Mouse (Mus musculus) heart, embryonic 13.5 days (tissue): Measurements from ENCODE around the gene Armc10. TPM values are rescaled to one million over a fixed set of nuclear protein-coding genes. Genes with fewer than 3 reads are reported as not detected.

ENCODE experiments used
- ATAC-seq: fragments of 200-750 bp; cut with Nextera tagmentation; 2 replicates; pipeline ENCODE4 v1.8.0; 2017; ENCODE audit warnings: moderate TSS enrichment; ENCODE audit not compliant: insufficient number of reproducible peaks, low FRiP score, low TSS enrichment; ENCODE audit errors: extremely low read depth
- H3K27ac ChIP-seq: fragments of 300-500 bp; sonication (generic); replicated peaks from 2 replicates; pipeline ENCODE4 v1.5.1; 2015; ENCODE audit warnings: moderate library complexity, mild to moderate bottlenecking, inconsistent platforms
- H3K27me3 ChIP-seq: fragments of 300-500 bp; sonication (generic); replicated peaks from 2 replicates; pipeline ENCODE4 v1.6.1; 2015; ENCODE audit warnings: mild to moderate bottlenecking, inconsistent platforms
- H3K36me3 ChIP-seq: fragments of 300-500 bp; sonication (generic); 2 replicates; pipeline ENCODE4 v1.6.1; 2015; ENCODE audit warnings: mild to moderate bottlenecking, inconsistent platforms
- H3K4me1 ChIP-seq: fragments of 300-500 bp; sonication (generic); 2 replicates; pipeline ENCODE4 v1.6.1; 2015; ENCODE audit warnings: inconsistent platforms
- H3K4me2 ChIP-seq: fragments of 300-500 bp; sonication (generic); 2 replicates; pipeline ENCODE4 v1.6.1; 2015; ENCODE audit warnings: inconsistent platforms, mild to moderate bottlenecking, moderate library complexity
- H3K4me3 ChIP-seq: fragments of 300-500 bp; sonication (generic); 2 replicates; pipeline ENCODE4 v1.5.1; 2015; ENCODE audit warnings: moderate library complexity, mild to moderate bottlenecking, inconsistent platforms
- H3K9ac ChIP-seq: fragments of 300-500 bp; sonication (generic); 2 replicates; pipeline ENCODE4 v1.6.1; 2015; ENCODE audit warnings: inconsistent platforms, mild to moderate bottlenecking, moderate library complexity
- H3K9me3 ChIP-seq: fragments of 300-500 bp; sonication (generic); 2 replicates; pipeline ENCODE4 v1.6.1; 2016; ENCODE audit warnings: inconsistent platforms
- WGBS: fragments of 180-500 bp; shearing (Covaris S2); methylation state at CpG from one replicate; pipeline ENCODE4 v1.1.7; 2015; ENCODE audit warnings: mixed read lengths; 5-methylcytosine and 5-hydroxymethylcytosine counted together
- polyA plus RNA-seq: library from polyadenylated mRNA; unstranded; fragments of >200 nt; fragmentation: Nextera tagmentation; extraction: Ambion mirVana; gene quantifications from 2 replicates; pipeline ENCODE4 v1.2.1, GENCODE M21; 2015

Armc10 gene
- polyA plus RNA-seq, 1 experiment from 2014 or later, result 20.4 TPM

DNA sequence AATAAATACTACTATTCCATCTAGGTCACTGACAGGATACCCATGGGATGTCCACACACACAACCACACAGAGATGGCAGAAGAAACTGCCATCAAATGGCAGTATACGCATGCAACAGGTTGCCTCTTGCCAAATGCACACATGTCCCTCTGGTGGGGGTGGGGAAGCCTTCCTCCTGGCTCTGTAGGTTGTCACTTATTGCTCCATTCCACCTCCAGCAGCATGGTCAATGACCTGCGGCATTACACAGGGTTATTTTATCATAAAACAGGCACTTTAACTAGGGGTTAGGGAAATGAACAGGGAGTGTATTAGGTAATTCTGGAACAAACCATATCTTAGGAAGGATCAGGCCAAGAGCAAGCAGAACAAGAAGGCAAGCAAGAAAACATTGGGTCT is 23.7 kb downstream of the Armc10 start:
- Histone ChIP-seq H3K4me1 (peaks cover 13% of the 10 kb centered on the region; the same call in 1 of the 2 replicates), H3K27me3 (no peaks in the 10 kb centered on the region), H3K27ac (no peak overlapping the region), H3K36me3 (no peaks in the 10 kb centered on the region; the same call in 1 of the 2 replicates), H3K9ac (no peak overlapping the region), H3K4me3 (no peak overlapping the region), H3K4me2 (no peak overlapping the region), H3K9me3 (no peaks in the 10 kb centered on the region)
- no peak for ATAC-seq
- 92% methylated on average over 2 of the region's 2 CpGs for WGBS

DNA sequence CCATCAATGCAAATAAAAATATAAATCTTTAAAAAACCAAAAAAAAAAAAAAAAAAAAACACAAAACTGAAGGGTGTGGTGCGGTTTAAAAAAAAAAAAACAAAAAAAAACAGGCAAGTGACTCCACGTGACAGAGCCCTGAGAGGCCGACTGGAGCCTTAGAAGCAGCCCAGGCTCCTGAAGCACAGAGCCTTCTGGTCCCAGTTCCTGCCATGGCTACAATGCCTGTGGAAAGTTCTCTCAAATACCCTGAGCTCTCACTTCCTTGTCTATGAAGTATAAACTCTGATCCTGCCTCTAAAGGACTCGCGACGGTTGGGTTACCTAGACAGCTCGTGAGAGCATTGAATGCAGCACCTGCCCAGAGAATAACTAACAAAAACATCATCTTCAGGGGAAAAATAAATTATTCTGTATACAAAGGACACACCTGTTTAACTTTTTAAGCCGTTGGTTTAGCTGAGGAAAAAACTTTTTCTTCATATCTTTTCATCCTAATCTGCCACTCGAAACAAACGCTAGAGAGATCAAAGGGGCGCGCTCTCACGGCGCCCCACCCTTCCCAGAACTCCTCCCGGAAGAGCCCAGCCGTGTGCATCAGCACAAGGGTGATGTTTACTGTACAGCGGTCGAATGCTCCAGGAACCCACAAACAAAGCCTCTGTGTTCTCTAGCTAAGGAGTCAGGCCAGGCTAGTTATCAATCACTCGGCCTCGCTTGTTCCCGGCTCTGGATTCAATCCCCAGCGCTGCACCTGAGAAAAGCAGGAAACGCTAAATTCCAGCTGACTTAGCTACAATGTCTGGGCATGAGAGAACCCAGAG is 27.4 kb downstream of the Armc10 start:
- Histone ChIP-seq H3K9ac (no peak overlapping the region), H3K4me2 (peak overlapping the region; percentile 51)
- WGBS, result 44% methylated on average over 23 of the region's 23 CpGs

DNA sequence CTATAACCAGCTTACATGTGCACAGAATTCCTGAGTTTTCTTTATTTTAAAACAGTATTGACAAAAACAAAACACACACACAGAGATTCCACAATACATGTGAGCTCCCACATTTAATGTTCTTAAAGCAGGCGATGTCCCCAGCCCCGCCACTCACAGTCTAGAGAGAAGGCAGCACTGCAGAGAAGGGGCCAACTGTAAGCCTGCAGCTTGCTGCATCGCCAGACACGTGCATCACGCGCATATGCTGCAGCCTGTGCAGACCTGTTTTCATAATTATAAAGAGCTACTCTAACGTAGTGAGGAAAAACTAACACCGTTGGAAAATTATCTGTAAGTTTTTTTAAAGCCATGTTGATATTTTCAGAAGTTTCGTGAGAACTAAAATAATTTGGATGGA is 28.1 kb downstream of the Armc10 start:
- Histone ChIP-seq H3K27me3 (no peaks in the 10 kb centered on the region), H3K4me1 (peaks cover 16% of the 10 kb centered on the region), H3K9ac (no peak overlapping the region), H3K9me3 (no peaks in the 10 kb centered on the region), H3K4me2 (peak overlapping the region; percentile 51), H3K27ac (no peak overlapping the region), H3K36me3 (peaks cover 15% of the 10 kb centered on the region), H3K4me3 (no peak overlapping the region)
- WGBS, result 77% methylated on average over 9 of the region's 9 CpGs
- no peak for ATAC-seq

More for the DNA sequence above, 27.4 kb downstream of the Armc10 start:
- no peaks in the 10 kb centered on the region for H3K9me3 ChIP-seq
- H3K36me3 ChIP-seq, result peaks cover 15% of the 10 kb centered on the region
- peak overlapping the region; percentile 29; the same call in 1 of the 2 replicates for H3K27ac ChIP-seq
- ATAC-seq, result peak; percentile 64; the same call in 1 of the 2 replicates
- H3K4me3 ChIP-seq, result peak overlapping the region; percentile 26
- H3K27me3 ChIP-seq, result no peaks in the 10 kb centered on the region
- peaks cover 16% of the 10 kb centered on the region for H3K4me1 ChIP-seq

DNA sequence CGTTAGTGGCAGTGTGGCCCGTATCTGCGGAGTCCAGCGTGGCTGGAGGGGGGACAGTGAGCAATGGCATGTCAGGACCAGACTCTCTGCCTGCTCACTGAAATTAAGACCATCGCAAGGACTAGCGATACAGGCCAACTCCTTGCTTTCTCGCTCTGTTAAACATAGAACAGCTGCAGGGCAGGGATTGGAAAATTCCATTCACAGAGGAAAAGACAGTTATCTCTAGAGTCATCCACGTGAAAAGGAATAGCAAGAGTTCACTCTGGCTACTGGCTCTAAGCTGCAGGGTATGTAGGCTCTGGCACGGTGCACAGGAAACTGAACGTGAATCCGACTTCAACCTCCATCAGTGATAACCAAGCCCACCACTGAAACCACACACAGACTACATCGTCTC is 29.4 kb downstream of the Armc10 start:
- Histone ChIP-seq H3K27me3 (no peaks in the 10 kb centered on the region), H3K9me3 (no peaks in the 10 kb centered on the region), H3K36me3 (peaks cover 15% of the 10 kb centered on the region), H3K4me2 (no peak overlapping the region), H3K9ac (no peak overlapping the region), H3K27ac (no peak overlapping the region), H3K4me3 (no peak overlapping the region), H3K4me1 (peaks cover 20% of the 10 kb centered on the region)
- no peak for ATAC-seq
- 63% methylated on average over 12 of the region's 12 CpGs for WGBS

DNA sequence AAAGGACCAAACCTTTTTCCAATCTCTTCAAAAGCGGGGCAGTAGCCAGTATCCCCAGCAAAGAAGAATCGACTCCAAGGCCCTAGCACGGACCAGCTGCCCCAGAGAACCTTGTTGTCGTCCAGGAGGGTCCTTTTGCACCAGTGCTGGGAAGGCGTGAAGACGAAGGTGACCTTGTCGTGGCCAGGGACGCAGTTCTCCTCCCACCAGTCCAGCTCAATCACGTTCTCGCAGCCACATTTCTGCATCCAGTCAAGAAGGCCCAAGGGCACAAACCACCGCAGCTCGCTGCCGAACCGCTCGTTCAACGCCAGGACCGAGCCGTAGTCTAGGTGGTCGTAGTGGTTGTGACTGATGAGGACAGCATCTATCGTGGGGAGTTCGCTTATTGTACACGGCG is 29.9 kb downstream of the Armc10 start:
- Histone ChIP-seq H3K4me2 (no peak overlapping the region), H3K27ac (no peak overlapping the region), H3K9ac (no peak overlapping the region), H3K36me3 (peaks cover 15% of the 10 kb centered on the region), H3K27me3 (no peaks in the 10 kb centered on the region), H3K9me3 (no peaks in the 10 kb centered on the region), H3K4me3 (no peak overlapping the region), H3K4me1 (peaks cover 22% of the 10 kb centered on the region)
- ATAC-seq, result no peak
- 87% methylated on average over 23 of the region's 23 CpGs for WGBS

DNA sequence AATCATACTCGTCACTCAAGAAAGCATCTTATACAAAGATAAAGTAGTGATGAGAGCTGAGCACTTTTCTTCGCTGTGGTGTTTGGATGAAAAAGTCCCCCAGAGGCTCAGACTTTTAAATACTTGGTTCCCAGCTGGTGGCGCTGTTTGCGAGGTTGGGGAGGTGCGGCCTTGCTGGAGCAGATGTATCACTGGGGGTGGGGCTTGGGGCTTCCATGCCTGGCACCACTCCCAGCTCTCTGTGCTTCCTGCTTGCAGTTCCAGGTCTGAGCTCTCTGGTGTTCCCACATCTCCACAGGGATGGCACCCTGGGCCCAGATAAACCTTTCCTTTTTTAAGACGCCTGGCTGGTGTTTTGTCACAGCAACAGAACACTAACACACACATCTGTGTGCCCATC is 32.3 kb downstream of the Armc10 start:
- H3K4me3 ChIP-seq, result no peak overlapping the region
- H3K9me3 ChIP-seq, result no peaks in the 10 kb centered on the region
- WGBS, result 86% methylated on average over 6 of the region's 6 CpGs
- H3K9ac ChIP-seq, result no peak overlapping the region
- no peak overlapping the region for H3K27ac ChIP-seq
- peaks cover 15% of the 10 kb centered on the region for H3K36me3 ChIP-seq
- H3K27me3 ChIP-seq, result no peaks in the 10 kb centered on the region
- no peak for ATAC-seq
- no peak overlapping the region for H3K4me2 ChIP-seq
- H3K4me1 ChIP-seq, result peaks cover 33% of the 10 kb centered on the region

DNA sequence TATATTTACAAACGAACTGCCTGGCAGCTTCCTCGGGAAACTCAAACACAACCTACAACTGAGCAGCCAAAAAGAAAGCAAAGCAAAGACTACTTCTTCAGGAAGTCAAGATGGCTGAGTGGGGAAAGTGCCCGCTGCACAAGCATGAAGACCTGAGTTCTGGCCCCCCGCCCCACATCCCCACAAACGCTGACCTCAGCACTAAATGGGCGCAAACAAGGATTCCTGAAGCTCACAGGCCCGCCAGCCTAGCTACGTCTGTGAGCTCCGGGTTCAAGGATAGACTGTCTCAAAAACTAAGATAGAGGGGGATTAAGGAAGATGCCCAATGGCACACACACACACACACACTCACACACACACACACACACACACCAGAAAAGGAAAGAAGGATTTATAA is 32.8 kb downstream of the Armc10 start:
- Histone ChIP-seq H3K9me3 (no peaks in the 10 kb centered on the region), H3K27ac (no peak overlapping the region), H3K4me3 (no peak overlapping the region), H3K4me2 (no peak overlapping the region), H3K4me1 (peaks cover 28% of the 10 kb centered on the region), H3K27me3 (no peaks in the 10 kb centered on the region), H3K9ac (no peak overlapping the region), H3K36me3 (peaks cover 15% of the 10 kb centered on the region)
- WGBS, result 90% methylated on average over 9 of the region's 9 CpGs
- ATAC-seq, result no peak

DNA sequence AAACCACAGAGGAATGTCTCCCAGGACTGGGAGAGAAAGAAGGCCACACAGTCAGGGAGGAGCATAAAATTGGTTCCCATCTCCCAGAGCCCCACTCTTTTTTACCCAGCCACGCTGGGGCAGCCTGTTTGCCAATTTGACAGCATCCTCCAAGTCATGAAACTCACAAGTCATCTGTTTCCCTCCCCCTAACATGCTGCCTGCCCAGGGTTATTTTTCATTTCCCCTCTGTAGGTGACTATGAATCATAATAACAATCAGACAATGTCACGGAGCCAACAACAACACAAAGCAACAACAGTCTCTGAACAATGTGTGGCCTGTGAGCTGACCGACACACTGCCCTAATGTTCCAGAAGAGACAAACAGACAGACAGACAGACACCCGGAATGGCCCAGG is 34.4 kb downstream of the Armc10 start:
- Histone ChIP-seq H3K9ac (no peak overlapping the region), H3K27ac (no peak overlapping the region), H3K36me3 (peaks cover 15% of the 10 kb centered on the region), H3K4me2 (no peak overlapping the region), H3K9me3 (no peaks in the 10 kb centered on the region), H3K27me3 (no peaks in the 10 kb centered on the region), H3K4me3 (no peak overlapping the region), H3K4me1 (peaks cover 19% of the 10 kb centered on the region)
- no peak for ATAC-seq
- WGBS, result 77% methylated on average over 4 of the region's 4 CpGs

DNA sequence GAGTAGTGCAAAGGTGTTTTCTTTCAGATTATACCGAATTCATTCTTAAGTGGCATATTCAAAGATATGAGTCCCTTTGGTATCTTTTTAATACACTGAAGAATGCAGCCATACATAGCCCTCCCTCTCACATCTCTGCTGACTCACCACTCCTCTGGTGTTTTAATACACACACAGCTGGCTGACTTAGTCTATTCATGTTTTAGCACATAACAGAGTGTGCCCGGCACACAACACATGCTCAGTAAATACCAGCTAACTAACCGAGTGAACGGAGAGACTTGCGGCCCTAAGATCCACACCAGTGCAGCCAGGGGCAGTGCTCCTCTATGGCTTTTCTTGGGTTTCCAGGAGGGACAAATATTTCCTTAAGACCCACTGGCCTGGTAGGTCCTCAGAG is 35.3 kb downstream of the Armc10 start:
- Histone ChIP-seq H3K9ac (peak overlapping the region; percentile 8), H3K4me1 (peaks cover 18% of the 10 kb centered on the region), H3K36me3 (peaks cover 7% of the 10 kb centered on the region; the same call in 1 of the 2 replicates), H3K27ac (peak overlapping the region; percentile 10; the same call in 1 of the 2 replicates), H3K27me3 (no peaks in the 10 kb centered on the region), H3K9me3 (no peaks in the 10 kb centered on the region), H3K4me3 (no peak overlapping the region), H3K4me2 (0 out of 2 replicates have a peak overlapping the region, but pooled peaks have one; percentile 3)
- WGBS, result 63% methylated on average over 5 of the region's 5 CpGs
- ATAC-seq, result no peak

DNA sequence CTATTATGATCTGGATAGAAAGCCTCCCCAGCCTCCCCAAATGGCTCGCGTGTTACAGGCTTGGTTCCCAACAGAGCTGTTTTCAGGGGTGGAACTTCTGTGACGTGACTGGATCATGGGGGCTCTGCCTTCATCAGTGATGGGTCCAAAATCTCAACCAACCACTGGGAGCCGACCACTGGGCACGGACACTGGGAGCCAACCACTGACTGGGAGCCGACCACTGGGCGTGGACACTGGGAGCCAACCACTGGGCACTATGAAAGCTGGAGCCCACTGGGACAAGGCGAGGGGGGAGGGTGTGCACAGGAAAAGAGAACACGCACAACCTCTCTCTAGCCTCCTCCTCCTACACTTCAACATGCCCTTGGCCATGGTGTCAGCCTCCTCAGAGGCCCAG is 38.2 kb downstream of the Armc10 start:
- ATAC-seq, result no peak
- Histone ChIP-seq H3K27me3 (no peaks in the 10 kb centered on the region), H3K9me3 (no peaks in the 10 kb centered on the region), H3K9ac (no peak overlapping the region), H3K4me2 (no peak overlapping the region), H3K36me3 (no peaks in the 10 kb centered on the region), H3K27ac (no peak overlapping the region), H3K4me1 (peaks cover 29% of the 10 kb centered on the region), H3K4me3 (no peak overlapping the region)
- 85% methylated on average over 9 of the region's 9 CpGs for WGBS

DNA sequence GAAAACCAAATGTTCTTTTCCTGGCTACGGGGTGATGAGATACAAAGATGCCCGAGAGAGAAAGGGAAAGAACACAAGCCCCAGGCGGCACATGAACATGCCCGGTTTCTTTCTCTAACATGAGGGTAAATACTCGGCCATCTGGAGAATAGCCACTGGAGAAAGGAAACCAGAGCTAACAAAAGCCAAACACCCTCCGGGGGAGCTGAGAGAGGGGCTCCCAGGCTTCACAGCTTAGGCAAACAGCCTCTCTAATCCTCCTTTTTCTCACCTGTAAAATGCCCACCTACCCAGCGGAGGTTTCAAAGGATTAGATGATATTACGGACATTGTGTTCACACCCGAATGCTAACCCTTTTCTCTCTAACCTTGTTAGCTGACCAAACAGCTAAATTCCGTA is 39.4 kb downstream of the Armc10 start:
- Histone ChIP-seq H3K27ac (no peak overlapping the region), H3K27me3 (no peaks in the 10 kb centered on the region), H3K9ac (no peak overlapping the region), H3K36me3 (no peaks in the 10 kb centered on the region), H3K4me1 (peaks cover 26% of the 10 kb centered on the region), H3K4me3 (no peak overlapping the region), H3K4me2 (no peak overlapping the region), H3K9me3 (no peaks in the 10 kb centered on the region)
- WGBS, result 70% methylated on average over 10 of the region's 10 CpGs
- no peak for ATAC-seq

DNA sequence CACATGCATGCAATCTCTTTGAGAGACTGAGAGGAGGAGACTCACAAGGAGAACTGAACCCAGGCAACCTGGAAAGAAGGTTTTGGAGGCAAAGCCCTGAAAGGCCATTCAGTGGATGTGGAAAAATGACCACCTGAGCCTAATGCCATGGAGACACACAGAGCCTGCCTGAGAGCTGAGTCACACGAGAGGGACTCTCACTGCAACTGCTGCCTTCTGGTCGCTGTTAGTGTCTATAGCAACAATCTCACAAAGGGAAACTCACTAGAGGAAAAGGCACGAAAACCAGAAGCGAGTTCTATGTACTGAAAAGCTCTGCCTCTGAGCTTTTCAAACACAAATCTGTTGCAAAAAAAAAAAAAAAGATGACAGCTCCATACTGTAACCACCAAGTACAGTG is 41.4 kb downstream of the Armc10 start:
- ATAC-seq, result no peak; the same call in 1 of the 2 replicates
- Histone ChIP-seq H3K9ac (no peak overlapping the region), H3K36me3 (no peaks in the 10 kb centered on the region), H3K27me3 (no peaks in the 10 kb centered on the region), H3K4me3 (no peak overlapping the region), H3K4me1 (peaks cover 12% of the 10 kb centered on the region), H3K27ac (no peak overlapping the region), H3K9me3 (no peaks in the 10 kb centered on the region), H3K4me2 (peak overlapping the region; percentile 8; the same call in 1 of the 2 replicates)
- 20% methylated on average over 4 of the region's 4 CpGs for WGBS
